Mouse (Mus musculus) heart, embryonic 13.5 days (tissue): ENCODE measurements around the gene Atp8b5. TPM values are rescaled to one million over a fixed set of nuclear protein-coding genes. Genes with fewer than 3 reads are reported as not detected.
A peak's percentile ranks its signal among the peaks of the same experiment; 100 is the strongest.

ENCODE experiments used
- ATAC-seq: fragments of 200-750 bp; cut with Nextera tagmentation; 2 replicates; pipeline ENCODE4 v1.8.0; 2017; ENCODE audit warnings: moderate TSS enrichment; ENCODE audit not compliant: insufficient number of reproducible peaks, low FRiP score, low TSS enrichment; ENCODE audit errors: extremely low read depth
- H3K27ac ChIP-seq: fragments of 300-500 bp; sonication (generic); replicated peaks from 2 replicates; pipeline ENCODE4 v1.5.1; 2015; ENCODE audit warnings: moderate library complexity, mild to moderate bottlenecking, inconsistent platforms
- H3K27me3 ChIP-seq: fragments of 300-500 bp; sonication (generic); replicated peaks from 2 replicates; pipeline ENCODE4 v1.6.1; 2015; ENCODE audit warnings: mild to moderate bottlenecking, inconsistent platforms
- H3K36me3 ChIP-seq: fragments of 300-500 bp; sonication (generic); 2 replicates; pipeline ENCODE4 v1.6.1; 2015; ENCODE audit warnings: mild to moderate bottlenecking, inconsistent platforms
- H3K4me1 ChIP-seq: fragments of 300-500 bp; sonication (generic); 2 replicates; pipeline ENCODE4 v1.6.1; 2015; ENCODE audit warnings: inconsistent platforms
- H3K4me2 ChIP-seq: fragments of 300-500 bp; sonication (generic); 2 replicates; pipeline ENCODE4 v1.6.1; 2015; ENCODE audit warnings: inconsistent platforms, mild to moderate bottlenecking, moderate library complexity
- H3K4me3 ChIP-seq: fragments of 300-500 bp; sonication (generic); 2 replicates; pipeline ENCODE4 v1.5.1; 2015; ENCODE audit warnings: moderate library complexity, mild to moderate bottlenecking, inconsistent platforms
- H3K9ac ChIP-seq: fragments of 300-500 bp; sonication (generic); 2 replicates; pipeline ENCODE4 v1.6.1; 2015; ENCODE audit warnings: inconsistent platforms, mild to moderate bottlenecking, moderate library complexity
- H3K9me3 ChIP-seq: fragments of 300-500 bp; sonication (generic); 2 replicates; pipeline ENCODE4 v1.6.1; 2016; ENCODE audit warnings: inconsistent platforms
- WGBS: fragments of 180-500 bp; shearing (Covaris S2); methylation state at CpG from one replicate; pipeline ENCODE4 v1.1.7; 2015; ENCODE audit warnings: mixed read lengths; 5-methylcytosine and 5-hydroxymethylcytosine counted together
- polyA plus RNA-seq: library from polyadenylated mRNA; unstranded; fragments of >200 nt; fragmentation: Nextera tagmentation; extraction: Ambion mirVana; gene quantifications from 2 replicates; pipeline ENCODE4 v1.2.1, GENCODE M21; 2015

Atp8b5 gene
- polyA plus RNA-seq, 1 experiment from 2014 or later = 0.08 TPM

DNA sequence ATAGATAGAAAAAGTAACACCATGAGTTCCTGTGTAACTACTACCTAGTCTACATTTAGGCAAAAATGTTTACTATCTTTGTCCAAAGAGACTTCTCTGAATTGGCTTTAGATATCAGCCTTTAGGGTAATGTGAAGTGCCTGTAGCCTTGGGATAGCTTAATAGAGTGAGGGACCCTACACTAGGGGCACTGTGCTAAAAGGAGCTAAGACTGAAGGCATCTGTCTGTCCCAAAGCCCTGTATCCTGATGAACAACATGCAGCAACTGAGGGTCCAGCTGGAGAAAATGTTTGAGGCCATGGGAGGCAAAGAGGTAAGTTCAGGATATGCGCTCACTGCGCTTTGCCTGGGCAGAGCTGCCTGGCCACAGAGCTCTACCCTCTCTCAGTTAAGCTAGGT lies 9.9 kb upstream of the Atp8b5 start:
- Histone ChIP-seq H3K27ac (no peak overlapping the region), H3K4me3 (no peak overlapping the region), H3K9me3 (no peaks in the 10 kb centered on the region), H3K4me1 (peaks cover 30% of the 10 kb centered on the region), H3K36me3 (peaks cover 47% of the 10 kb centered on the region), H3K9ac (no peak overlapping the region), H3K27me3 (no peaks in the 10 kb centered on the region), H3K4me2 (no peak overlapping the region)
- no peak for ATAC-seq
- WGBS = 94% methylated on average over 2 of the region's 2 CpGs

DNA sequence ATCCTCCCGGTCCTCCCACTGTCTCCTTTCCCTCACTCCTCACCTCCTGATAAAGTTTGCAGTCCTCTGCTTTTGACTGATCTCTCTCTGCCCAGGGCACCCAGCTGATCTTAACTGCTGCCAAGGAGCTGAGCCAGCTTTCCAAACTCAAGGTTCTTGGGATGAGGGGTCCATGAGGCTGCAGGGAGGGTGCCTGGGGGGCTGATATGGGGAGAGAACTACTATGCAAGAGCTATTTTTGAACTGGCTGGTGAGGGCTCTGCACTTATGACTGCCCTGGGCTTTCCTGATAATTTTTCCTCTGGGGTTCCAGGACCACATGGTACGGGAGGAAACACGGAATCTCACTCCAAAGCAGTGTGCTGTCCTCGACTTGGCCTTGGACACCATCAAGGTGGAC lies 8.4 kb upstream of the Atp8b5 start:
- Histone ChIP-seq H3K9ac (no peak overlapping the region), H3K9me3 (no peaks in the 10 kb centered on the region), H3K4me3 (no peak overlapping the region), H3K4me2 (0 out of 2 replicates have a peak overlapping the region, but pooled peaks have one; percentile 4), H3K27ac (peak overlapping the region; percentile 64), H3K36me3 (peaks cover 43% of the 10 kb centered on the region), H3K27me3 (no peaks in the 10 kb centered on the region), H3K4me1 (peaks cover 30% of the 10 kb centered on the region)
- peak; percentile 46; the same call in 1 of the 2 replicates for ATAC-seq
- WGBS = 36% methylated on average over 4 of the region's 4 CpGs

DNA sequence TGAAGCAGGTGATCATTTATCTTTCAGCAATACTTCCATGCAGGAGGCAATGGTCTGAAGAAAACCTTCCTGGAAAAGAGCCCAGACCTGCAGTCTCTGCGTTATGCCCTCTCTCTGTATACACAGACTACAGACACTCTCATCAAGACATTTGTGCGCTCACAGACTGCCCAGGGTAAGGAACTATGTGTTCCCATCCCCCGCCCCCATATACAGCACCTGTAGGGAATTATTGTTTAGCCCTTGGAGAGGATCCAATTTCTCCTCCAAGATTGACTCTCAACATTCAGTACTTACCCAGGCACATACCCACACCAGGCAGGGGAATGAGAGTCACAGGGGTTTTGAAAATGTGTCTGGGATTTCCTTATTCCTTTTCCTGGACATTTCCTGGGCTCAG lies 7.5 kb upstream of the Atp8b5 start:
- WGBS = 77% methylated on average over 3 of the region's 3 CpGs
- peaks cover 42% of the 10 kb centered on the region for H3K36me3 ChIP-seq

DNA sequence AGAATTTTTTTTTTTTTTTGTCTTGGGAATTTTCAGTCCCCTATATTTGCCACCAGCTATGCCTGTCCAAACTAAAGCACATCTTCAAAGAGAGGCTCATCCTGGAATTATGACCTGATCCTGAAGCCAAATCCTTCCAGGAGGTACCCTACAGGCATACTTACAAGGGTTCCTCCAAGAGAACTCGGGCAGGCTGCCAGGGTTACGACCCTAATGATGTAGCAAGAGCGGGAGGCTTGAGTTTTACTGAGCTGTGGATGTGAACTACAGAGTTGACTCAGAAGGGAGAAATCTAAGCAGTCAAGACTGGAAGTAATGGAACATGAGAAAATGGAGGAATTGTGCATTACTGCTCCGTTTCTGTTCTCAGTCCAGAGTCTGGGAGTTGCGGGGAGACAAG lies 6.9 kb upstream of the Atp8b5 start:
- Histone ChIP-seq H3K4me1 (peaks cover 30% of the 10 kb centered on the region), H3K4me3 (no peak overlapping the region), H3K9me3 (no peaks in the 10 kb centered on the region), H3K4me2 (no peak overlapping the region), H3K27me3 (no peaks in the 10 kb centered on the region), H3K9ac (0 out of 2 replicates have a peak overlapping the region, but pooled peaks have one; percentile 10), H3K36me3 (peaks cover 39% of the 10 kb centered on the region), H3K27ac (no peak overlapping the region)
- WGBS = 62% methylated on average over 5 of the region's 5 CpGs
- no peak for ATAC-seq

More for the DNA sequence above, 7.5 kb upstream of the Atp8b5 start:
- peaks cover 30% of the 10 kb centered on the region for H3K4me1 ChIP-seq
- no peaks in the 10 kb centered on the region for H3K9me3 ChIP-seq
- H3K4me2 ChIP-seq = no peak overlapping the region
- H3K4me3 ChIP-seq = no peak overlapping the region
- H3K27me3 ChIP-seq = no peaks in the 10 kb centered on the region
- no peak for ATAC-seq
- no peak overlapping the region for H3K27ac ChIP-seq
- 0 out of 2 replicates have a peak overlapping the region, but pooled peaks have one; percentile 37 for H3K9ac ChIP-seq

DNA sequence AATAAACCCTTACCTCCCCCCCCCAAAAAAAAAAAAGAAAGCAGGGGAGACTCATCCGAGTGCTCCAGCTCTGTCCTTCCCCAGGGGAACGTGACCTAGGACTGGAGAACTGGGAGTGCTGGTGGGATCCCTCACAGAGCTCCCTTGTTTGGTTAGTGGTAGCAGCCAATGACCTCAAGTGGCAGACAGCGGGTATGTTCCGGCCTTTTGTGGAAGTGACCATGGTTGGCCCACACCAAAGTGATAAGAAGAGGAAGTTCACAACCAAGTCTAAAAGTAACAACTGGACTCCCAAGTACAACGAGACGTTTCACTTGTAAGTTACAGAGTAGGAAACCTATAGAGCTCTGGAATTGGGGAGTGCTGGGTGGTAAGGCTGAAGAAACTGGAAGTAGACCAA lies 4.1 kb upstream of the Atp8b5 start:
- no peak overlapping the region for H3K9ac ChIP-seq
- H3K36me3 ChIP-seq = peaks cover 17% of the 10 kb centered on the region
- H3K4me1 ChIP-seq = peaks cover 35% of the 10 kb centered on the region
- H3K4me3 ChIP-seq = no peak overlapping the region
- no peaks in the 10 kb centered on the region for H3K27me3 ChIP-seq
- no peak overlapping the region for H3K27ac ChIP-seq
- 71% methylated on average over 6 of the region's 6 CpGs for WGBS
- H3K4me2 ChIP-seq = no peak overlapping the region
- no peak for ATAC-seq
- no peaks in the 10 kb centered on the region for H3K9me3 ChIP-seq

DNA sequence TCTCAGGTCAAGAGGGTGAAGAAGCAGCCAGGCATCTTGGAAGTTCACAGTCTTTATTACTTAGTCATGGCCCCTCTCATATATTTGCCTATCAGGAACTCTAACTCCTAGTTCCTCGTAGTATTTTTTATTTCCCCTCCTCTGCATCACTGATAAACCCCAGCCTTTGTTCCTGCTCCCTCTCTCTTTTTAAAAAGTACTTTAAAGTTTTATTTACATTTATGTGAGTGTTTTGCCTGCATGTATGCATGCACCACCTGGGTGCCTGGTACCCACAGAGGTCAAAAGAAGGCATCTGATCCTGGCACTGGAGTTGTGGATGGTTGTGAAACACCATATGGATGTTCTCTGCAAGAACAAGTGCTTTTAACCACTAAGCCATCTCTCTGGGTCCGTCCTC lies 813 bp upstream of the Atp8b5 start:
- Histone ChIP-seq H3K36me3 (peaks cover 13% of the 10 kb centered on the region), H3K4me2 (no peak overlapping the region), H3K27ac (no peak overlapping the region), H3K9me3 (no peaks in the 10 kb centered on the region), H3K4me3 (no peak overlapping the region), H3K27me3 (no peaks in the 10 kb centered on the region), H3K9ac (no peak overlapping the region), H3K4me1 (peaks cover 8% of the 10 kb centered on the region; the same call in 1 of the 2 replicates)
- no peak for ATAC-seq
- WGBS = 40% methylated on average over 2 of the region's 2 CpGs

DNA sequence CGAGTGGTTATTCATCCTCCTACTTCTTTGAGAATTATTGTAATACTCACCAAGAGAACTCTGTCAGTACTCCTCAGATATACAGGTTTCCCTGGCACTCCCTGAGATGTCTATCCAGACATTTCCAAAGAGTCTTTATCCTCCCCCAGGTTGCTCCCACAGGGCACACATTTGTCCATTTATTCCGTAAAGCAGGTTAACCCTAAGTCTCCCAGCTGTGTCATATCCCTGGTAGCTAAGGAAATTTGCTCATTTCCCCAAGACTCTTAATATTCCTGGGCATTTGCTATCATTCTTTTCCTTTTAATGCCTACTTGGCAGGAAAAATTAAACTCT lies 332 bp downstream of the Atp8b5 start:
- ATAC-seq = no peak
- WGBS = 19% methylated on average over 2 of the region's 2 CpGs
- peak overlapping the region; percentile 78 for H3K9ac ChIP-seq

DNA sequence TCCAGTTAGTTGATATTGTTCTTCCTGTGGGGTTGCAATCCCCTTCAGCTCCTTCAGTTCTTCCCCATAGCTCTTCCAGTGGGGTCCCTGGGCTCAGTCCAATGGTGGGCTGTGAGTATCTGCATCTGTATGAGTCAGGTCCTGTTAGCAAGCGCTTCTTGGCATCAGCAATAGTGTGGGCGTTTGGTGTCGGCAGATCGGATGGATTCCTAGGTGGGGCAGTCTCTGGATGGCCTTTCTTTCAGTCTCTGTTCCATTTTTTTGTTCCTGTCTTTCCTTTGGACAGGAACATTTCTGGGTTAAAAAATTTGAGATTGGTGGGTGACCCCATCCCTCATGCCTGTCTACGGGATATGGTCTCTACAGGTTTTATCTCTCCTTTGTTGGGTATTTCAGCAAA lies 18.5 kb downstream of the Atp8b5 start:
- Histone ChIP-seq H3K27ac (no peak overlapping the region), H3K4me2 (no peak overlapping the region), H3K36me3 (no peaks in the 10 kb centered on the region), H3K27me3 (no peaks in the 10 kb centered on the region), H3K9ac (no peak overlapping the region), H3K4me1 (no peaks in the 10 kb centered on the region), H3K9me3 (no peaks in the 10 kb centered on the region), H3K4me3 (no peak overlapping the region)
- 78% methylated on average over 5 of the region's 5 CpGs for WGBS
- no peak for ATAC-seq

More for the DNA sequence above, 332 bp downstream of the Atp8b5 start:
- Histone ChIP-seq H3K4me2 (peak overlapping the region; percentile 81), H3K27me3 (no peaks in the 10 kb centered on the region), H3K4me3 (peak overlapping the region; percentile 53), H3K27ac (no peak overlapping the region), H3K4me1 (peaks cover 8% of the 10 kb centered on the region; the same call in 1 of the 2 replicates), H3K36me3 (peaks cover 9% of the 10 kb centered on the region), H3K9me3 (no peaks in the 10 kb centered on the region)

DNA sequence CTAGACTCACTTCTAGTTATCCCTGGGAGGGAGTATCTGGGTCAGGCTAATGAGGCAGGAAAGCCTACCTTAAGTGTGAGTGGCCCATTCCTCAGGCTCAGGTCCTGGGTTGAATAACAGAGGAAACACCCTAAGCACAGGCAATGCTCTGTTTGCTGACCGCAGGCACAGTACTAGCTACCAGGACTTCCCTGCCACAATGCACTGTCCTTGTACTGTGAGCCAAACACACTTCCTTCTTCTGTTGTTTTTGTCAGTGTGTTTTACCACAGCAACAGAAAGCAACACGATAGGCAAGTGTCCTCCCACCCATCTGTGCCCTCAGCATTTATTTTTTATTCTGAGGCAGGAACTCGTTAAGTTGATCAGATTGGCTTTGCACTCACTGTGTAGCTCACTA lies 20.3 kb downstream of the Atp8b5 start:
- Histone ChIP-seq H3K4me3 (no peak overlapping the region), H3K27me3 (no peaks in the 10 kb centered on the region), H3K4me1 (no peaks in the 10 kb centered on the region), H3K4me2 (no peak overlapping the region), H3K9me3 (no peaks in the 10 kb centered on the region), H3K36me3 (no peaks in the 10 kb centered on the region), H3K9ac (no peak overlapping the region), H3K27ac (no peak overlapping the region)
- 63% methylated on average over 3 of the region's 3 CpGs for WGBS
- no peak for ATAC-seq

DNA sequence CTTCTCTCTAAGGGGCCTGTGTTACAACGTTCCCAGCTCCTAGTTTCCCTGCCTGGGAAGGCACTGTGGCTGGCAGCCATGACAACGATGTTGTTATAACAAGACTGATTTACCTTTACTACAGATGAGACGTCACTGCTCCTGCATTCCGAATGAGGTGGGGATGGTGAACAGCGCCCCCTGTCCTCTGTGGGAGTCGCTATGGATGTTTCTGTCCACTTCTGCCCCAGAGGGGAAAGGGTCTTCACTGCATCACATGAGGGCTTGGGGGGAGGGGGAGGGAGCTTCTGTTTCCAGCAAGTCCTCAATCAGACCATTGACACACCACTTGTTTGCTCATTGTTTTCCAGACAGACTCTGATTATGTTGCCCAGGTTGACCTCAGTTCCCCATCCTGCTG lies 27.0 kb downstream of the Atp8b5 start:
- ATAC-seq = no peak
- 33% methylated on average over 6 of the region's 6 CpGs for WGBS
- no peaks in the 10 kb centered on the region for H3K27me3 ChIP-seq
- H3K4me2 ChIP-seq = no peak overlapping the region
- no peaks in the 10 kb centered on the region for H3K36me3 ChIP-seq
- H3K9me3 ChIP-seq = no peaks in the 10 kb centered on the region
- H3K9ac ChIP-seq = no peak overlapping the region
- H3K4me1 ChIP-seq = no peaks in the 10 kb centered on the region
- no peak overlapping the region for H3K27ac ChIP-seq
- no peak overlapping the region for H3K4me3 ChIP-seq

DNA sequence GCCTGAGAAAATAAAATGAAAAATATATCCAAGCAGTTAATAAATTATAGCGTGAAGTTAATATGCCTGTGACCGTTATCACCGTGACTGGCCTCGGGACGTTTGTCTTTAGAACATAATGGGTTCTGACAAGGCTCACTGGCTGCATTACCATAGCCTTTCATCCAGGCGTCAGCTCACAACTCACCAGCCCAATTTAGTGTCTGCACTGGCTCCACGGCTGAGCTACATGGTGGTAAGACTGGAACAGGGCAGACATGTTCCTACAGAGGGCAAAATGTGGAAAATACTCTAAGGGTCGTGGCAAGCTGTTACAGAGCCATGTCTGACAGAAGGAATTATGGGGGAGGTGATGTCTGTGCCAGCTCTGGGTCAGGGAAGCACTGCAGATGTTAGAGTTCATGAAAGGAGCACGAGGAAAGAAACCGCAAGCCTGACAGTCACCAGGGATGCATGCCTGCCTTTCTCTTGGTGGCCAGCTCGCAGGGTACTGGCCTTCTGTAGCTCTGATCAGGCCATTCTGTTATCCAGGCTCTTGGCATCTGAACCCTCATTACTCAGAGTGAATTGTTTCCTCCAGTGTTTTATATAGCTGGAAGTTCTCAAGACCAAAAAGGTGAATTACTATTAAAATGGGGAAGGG lies 42.9 kb downstream of the Atp8b5 start:
- H3K9me3 ChIP-seq = no peaks in the 10 kb centered on the region
- 47% methylated on average over 11 of the region's 11 CpGs for WGBS
- H3K4me1 ChIP-seq = peaks cover 8% of the 10 kb centered on the region; the same call in 1 of the 2 replicates
- no peak for ATAC-seq
- no peaks in the 10 kb centered on the region for H3K27me3 ChIP-seq
- no peak overlapping the region for H3K9ac ChIP-seq
- H3K4me2 ChIP-seq = no peak overlapping the region
- H3K4me3 ChIP-seq = no peak overlapping the region
- H3K27ac ChIP-seq = no peak overlapping the region
- no peaks in the 10 kb centered on the region for H3K36me3 ChIP-seq

DNA sequence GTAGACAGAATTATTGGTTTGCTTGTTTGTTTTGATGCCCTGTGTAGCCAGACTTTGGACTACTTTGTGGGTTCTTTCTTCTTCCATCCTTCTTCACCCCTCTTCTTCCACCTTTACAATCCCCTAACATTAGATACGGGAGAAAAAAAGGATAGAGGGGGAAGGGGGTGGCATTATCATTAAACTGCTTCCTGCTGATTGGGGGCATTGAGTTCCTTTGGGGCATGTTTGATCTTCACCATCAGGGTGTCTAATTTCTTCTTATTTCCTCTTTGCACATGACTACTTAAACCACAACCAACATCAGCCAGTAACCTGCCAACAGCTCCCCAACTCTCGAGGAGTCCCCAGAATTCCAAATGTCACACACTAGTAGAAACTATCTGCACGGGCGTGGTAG lies 54.6 kb downstream of the Atp8b5 start:
- Histone ChIP-seq H3K36me3 (no peaks in the 10 kb centered on the region), H3K9me3 (no peaks in the 10 kb centered on the region), H3K4me2 (no peak overlapping the region), H3K9ac (no peak overlapping the region), H3K27me3 (no peaks in the 10 kb centered on the region), H3K27ac (no peak overlapping the region), H3K4me1 (no peaks in the 10 kb centered on the region), H3K4me3 (no peak overlapping the region)
- WGBS = 69% methylated on average over 4 of the region's 4 CpGs
- ATAC-seq = no peak
